Mouse (Mus musculus) neutrophil, adult 65 days (primary cell): ENCODE results near the gene Hsh2d. TPM values are rescaled to one million over a fixed set of nuclear protein-coding genes. Genes with fewer than 3 reads are reported as not detected.

Experiments
- total RNA-seq: library from RNA; stranded (reverse); gene quantifications from 2 replicates; pipeline ENCODE4 v1.2.4, GENCODE M21; 2023

The Hsh2d gene
- total RNA-seq, result 12.8 and 17.4 TPM in 2 replicates

DNA sequence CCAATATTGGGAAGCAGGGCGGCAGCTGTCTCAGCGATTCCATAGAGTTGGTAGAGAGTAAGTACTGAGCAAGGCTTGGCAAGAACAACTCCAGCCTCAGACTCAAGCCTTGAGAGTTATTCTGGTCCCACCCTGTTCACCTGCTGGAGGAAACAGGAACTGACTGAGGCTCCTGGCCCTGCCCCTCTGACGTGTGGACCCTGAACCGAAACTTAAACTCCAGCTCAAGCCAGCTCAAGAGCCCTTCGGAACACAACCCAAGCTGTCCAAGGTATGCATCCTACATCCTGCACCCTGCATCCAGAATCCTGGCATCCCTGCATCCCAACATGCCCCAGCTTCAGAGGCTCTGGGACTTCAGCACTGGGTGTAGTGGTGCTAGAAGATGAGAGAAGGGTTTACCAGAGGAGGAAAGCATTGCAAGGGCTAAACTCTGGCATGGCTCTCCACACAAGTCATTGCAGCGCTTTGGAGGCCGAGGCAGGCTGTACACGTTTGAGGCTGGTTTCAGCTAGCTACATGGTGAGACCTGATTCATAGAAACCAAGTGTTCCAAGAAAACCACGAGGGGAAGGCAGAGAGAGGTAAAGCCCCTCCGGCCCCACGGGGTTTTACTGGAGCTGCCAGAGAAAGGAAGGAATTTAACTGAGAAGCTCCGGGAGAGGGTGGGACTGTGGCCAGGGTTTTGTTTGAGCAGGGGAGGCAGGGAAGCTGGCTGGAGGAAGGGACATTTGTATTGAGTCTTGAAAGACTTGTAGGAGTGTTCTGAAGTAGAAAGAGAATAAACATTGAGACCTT lies at the start of gene Hsh2d:
Gene Hsh2d, plus strand, starts transcription at position 222 of the 798 bp plus-strand sequence.

GRCm38 (mm10) chr8:72160707-72161697 lies 28.4 kb upstream of the Hsh2d start, which contains the start of gene Rab8a:
TSS of gene Rab8a (plus strand) at chr8:72161200.

DNA sequence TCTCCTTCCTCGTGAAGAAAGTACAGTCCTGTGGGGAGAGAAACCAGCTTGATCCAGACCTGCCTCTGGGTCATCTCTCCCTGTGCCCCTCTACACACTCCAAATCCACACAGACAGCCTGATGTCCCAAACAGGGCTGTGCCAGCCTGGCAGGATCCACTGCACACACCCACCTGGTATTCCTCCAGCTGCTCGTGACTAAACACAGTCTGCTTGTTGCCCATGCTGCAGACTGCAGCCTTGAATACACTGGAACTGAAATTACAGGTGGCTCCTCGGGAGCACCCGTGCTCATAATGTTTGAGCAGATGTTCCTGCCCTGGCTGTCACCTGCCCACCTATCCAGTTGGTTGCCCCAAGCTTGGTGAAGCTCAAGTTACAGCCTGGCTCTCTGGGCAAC lies 23.3 kb downstream of the Hsh2d start, which contains the start of gene Cib3:
Gene Cib3, minus strand, starts transcription at position 87 of the 400 bp plus-strand sequence.

GRCm38 (mm10) chr8:72213536-72213935 lies 24.1 kb downstream of the Hsh2d start, which contains the start of gene Gm11034:
TSS of gene Gm11034 (minus strand) at chr8:72213636.

GRCm38 (mm10) chr8:72219541-72220363 lies 30.3 kb downstream of the Hsh2d start, which contains the start of gene Fam32a:
TSS of gene Fam32a (plus strand) at chr8:72219730.

DNA sequence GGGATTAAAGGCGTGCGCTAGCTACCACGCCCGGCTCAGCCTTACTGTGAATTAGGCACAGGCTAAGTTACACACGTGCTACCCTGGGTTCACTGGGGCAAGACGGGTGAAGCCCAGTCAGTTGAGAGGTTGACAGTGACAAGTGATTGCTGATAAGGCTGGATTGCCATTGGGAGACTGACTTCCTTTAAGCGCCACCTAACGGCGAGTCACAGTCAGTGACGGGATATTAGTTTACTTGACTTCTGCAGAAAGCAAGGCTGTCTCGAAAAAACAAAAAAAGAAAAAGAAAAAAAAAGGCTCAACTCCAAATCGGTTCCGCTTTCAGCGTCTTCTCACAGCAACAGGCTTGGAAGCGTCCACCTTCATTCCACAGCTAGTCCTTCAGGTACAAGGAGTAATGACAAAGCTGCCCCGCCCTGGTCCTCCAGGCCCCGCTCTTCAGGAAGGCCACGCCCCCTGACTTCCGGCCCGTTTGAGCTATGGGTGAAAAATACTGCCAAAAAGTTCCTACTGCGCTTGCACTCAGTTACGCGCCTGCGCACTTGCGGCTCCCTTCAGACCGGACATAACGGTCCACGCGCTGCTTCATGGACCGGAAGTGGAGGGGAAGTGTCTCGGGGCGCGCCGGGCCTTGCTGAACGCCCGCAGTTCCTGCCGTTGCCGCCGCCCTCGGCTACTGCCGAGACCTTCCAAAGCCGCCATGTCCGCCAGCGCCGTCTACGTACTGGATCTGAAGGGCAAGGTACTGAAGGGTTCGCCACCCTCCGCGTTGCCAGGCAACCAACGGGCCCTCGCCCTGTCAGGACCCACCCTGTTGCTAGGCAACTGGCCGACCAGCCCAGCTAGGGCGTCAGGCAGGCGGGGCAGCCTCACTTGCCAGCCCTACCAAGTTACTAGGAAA lies 50.3 kb downstream of the Hsh2d start, which contains the start of gene Ap1m1:
Gene Ap1m1, plus strand, starts transcription at position 520 of the 904 bp plus-strand sequence.

Other genes with a start within 250 kb of the Hsh2d start
- gene Zfp961, start 238.6 kb upstream of the Hsh2d start, total RNA-seq, result 6.7 and 7.6 TPM in 2 replicates
- gene Cyp4f18, start 180.0 kb upstream of the Hsh2d start, total RNA-seq, result 288 and 392 TPM in 2 replicates
- gene Olfr372, start 148.4 kb upstream of the Hsh2d start, total RNA-seq, result 0.50 and 0.98 TPM in 2 replicates
- gene Olfr373, start 106.5 kb upstream of the Hsh2d start, total RNA-seq, result 0.68 and 1.6 TPM in 2 replicates
- gene Olfr374, start 82.6 kb upstream of the Hsh2d start, total RNA-seq, result 0.27 and 1.1 TPM in 2 replicates
- gene Tpm4, start 54.7 kb upstream of the Hsh2d start, total RNA-seq, result 188 and 212 TPM in 2 replicates
- gene Rab8a, start 28.4 kb upstream of the Hsh2d start, total RNA-seq, result 131 and 140 TPM in 2 replicates
- 0.88 and 1.3 TPM in 2 replicates for gene Cib3, start 23.2 kb downstream of the Hsh2d start, total RNA-seq
- not detected in 2 replicates for gene Gm11034, start 24.0 kb downstream of the Hsh2d start, total RNA-seq
- gene Fam32a, start 30.1 kb downstream of the Hsh2d start, total RNA-seq, result 102 and 118 TPM in 2 replicates
- 156 and 168 TPM in 2 replicates for gene Ap1m1, start 50.4 kb downstream of the Hsh2d start, total RNA-seq
- 63.1 and 91.0 TPM in 2 replicates for gene Gm10282, start 115.6 kb downstream of the Hsh2d start, total RNA-seq
- 2,209 and 2,764 TPM in 2 replicates for gene Klf2, start 129.4 kb downstream of the Hsh2d start, total RNA-seq
- gene Eps15l1, start 231.8 kb downstream of the Hsh2d start, total RNA-seq, result 46.0 and 60.4 TPM in 2 replicates